Mouse (Mus musculus) left cerebral cortex, postnatal 10 days (tissue): ENCODE measurements around the gene Nlrx1. TPM values are rescaled to one million over a fixed set of nuclear protein-coding genes. Genes with fewer than 3 reads are reported as not detected.

Experiments
- DNase-seq, 2 experiments: peaks; one replicate each; pipeline ENCODE4 v3.0.0; 2021 to 2022; ENCODE audit warnings: low spot score in 2 of 2, mixed read lengths in 1 of 2; ENCODE audit errors: extremely low spot score in 1 of 2
- intact Hi-C: fragments of 180-260 bp; cut with DNase I; formaldehyde crosslinking; loops from one replicate; pipeline ENCODE4 v1.15.1; 2025
- total RNA-seq, 2 experiments: library from RNA; stranded (reverse); gene quantifications; 2 replicates each; pipeline ENCODE4 v1.2.3; 2021

Nlrx1 gene
- total RNA-seq, 2 experiments from 2014 or later = 11.9 to 14.8 TPM

DNA sequence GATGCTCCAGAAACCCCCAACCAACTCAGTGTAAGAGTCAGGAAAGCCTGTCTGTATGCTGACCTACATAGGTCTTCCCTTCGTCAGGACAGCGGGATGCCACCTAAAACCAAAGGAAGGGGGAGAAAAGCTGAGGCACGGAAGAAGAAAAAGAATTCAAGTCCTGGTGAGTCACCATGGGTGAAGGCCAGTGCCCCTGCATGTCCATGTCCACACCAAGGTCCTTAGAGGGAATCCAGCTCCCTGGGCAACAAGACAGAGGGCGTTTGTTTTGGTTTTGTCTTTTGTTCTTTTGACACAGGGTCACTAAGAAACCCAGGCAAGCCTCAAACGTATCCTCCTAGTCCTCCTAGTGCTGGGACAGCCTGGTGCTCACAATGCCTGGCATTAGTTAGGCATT, 27.5 kb downstream of the Nlrx1 start:
- intact Hi-C loops = no loop called here
- no peak for DNase-seq

GRCm38 (mm10) chr9:44240399-44240798, 28.0 kb downstream of the Nlrx1 start, which contains the start of gene Ccdc153:
Gene Ccdc153 (plus strand): TSS chr9:44240676.
- no peak for DNase-seq
- intact Hi-C loops = no loop called here

- peak in 1 of 2 experiments; percentile 50 for DNase-seq
- intact Hi-C loops = loop anchor here (10.0 kb wide), 3 partner anchors 55 to 255 kb away; partner anchors contain the start of gene Mcam
These were observed 29.0 kb downstream of the Nlrx1 start for GRCm38 (mm10) chr9:44239447-44239846.

GRCm38 (mm10) chr9:44238501-44239190, 29.8 kb downstream of the Nlrx1 start:
- intact Hi-C loops = loop anchor here (10.0 kb wide), 3 partner anchors 54 to 254 kb away; partner anchors contain the start of gene Mcam
- no peak for DNase-seq

DNA sequence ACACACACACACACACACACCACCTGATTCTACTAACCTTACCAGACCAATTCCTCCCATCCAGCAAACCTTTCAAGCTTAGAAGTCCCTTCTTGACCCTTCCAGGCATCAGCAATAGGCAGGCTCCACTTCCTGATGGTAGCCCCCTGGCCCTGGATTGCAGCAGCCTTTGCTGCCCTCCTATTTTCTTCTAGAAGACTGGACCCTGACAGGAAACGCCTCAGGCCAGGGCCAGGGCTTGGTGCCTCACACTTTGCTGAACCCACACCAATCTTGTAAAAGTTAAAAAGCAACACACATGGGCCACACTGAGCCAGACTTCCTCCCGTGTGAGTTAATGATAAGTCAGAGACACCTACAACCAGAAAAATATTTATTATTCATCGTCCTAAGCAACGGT, 31.3 kb downstream of the Nlrx1 start:
- intact Hi-C loops = loop anchor here (10.0 kb wide), 3 partner anchors 52 to 252 kb away; partner anchors contain the start of gene Mcam
- no peak for DNase-seq

- DNase-seq = no peak
- intact Hi-C loops = loop anchor here (10.0 kb wide), 3 partner anchors 52 to 252 kb away; partner anchors contain the start of gene Mcam
These were observed 31.8 kb downstream of the Nlrx1 start for GRCm38 (mm10) chr9:44236601-44237000.

DNA sequence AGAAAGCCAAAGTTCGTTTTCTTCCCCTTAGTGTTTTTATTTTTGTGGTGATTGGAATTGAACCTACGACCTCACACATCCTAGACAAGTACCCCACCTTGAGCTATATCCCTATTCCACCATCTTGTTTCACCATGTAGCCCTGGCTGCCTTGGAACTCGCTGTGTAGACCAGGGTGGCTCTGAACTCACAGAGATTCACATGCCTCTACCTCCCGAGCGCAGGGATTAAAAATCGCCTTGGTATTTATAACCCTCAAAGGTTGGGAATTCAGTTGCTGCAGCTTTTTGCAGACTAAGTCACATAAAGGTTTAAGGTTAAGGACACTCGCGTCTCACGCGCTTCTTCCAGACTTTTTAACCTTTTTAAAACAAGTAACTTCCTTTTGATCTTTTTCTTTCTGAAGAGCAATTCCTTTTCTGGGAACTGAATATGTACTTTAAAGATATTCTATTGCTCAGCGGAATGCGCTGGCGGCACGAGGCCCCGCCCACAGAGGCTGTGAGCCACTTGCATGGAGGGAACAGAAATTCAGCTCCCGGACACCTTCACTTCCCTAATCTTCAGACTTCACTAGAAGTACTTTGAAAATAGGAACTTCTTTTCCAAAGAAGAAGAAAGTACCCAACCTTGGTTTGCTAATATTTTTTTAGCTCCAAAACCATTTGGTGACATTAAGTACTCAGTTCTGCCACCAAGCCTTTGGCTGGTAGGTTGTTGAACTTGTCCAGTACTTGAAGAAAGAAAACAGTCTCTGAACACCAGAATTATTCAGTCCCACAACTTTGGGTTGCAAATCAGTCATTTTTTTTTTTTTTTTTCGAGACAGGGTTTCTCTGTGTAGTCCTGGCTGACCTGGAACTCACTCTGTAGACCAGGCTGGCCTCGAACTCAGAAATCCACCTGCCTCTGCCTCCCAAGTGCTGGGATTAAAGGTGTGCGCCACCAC, 33.6 kb downstream of the Nlrx1 start:
- DNase-seq = peak in 1 of 2 experiments; percentile 79
- intact Hi-C loops = loop anchor here (10.0 kb wide), 3 partner anchors 50 to 250 kb away; partner anchors contain the start of gene Mcam

GRCm38 (mm10) chr9:44233802-44234478, 34.5 kb downstream of the Nlrx1 start, which contains the start of gene Cbl:
Gene Cbl (minus strand): TSS chr9:44234049.
- peak; percentile 98 to 99 for DNase-seq
- intact Hi-C loops = loop anchor here (10.0 kb wide), 3 partner anchors 49 to 249 kb away; partner anchors contain the start of gene Mcam

DNA sequence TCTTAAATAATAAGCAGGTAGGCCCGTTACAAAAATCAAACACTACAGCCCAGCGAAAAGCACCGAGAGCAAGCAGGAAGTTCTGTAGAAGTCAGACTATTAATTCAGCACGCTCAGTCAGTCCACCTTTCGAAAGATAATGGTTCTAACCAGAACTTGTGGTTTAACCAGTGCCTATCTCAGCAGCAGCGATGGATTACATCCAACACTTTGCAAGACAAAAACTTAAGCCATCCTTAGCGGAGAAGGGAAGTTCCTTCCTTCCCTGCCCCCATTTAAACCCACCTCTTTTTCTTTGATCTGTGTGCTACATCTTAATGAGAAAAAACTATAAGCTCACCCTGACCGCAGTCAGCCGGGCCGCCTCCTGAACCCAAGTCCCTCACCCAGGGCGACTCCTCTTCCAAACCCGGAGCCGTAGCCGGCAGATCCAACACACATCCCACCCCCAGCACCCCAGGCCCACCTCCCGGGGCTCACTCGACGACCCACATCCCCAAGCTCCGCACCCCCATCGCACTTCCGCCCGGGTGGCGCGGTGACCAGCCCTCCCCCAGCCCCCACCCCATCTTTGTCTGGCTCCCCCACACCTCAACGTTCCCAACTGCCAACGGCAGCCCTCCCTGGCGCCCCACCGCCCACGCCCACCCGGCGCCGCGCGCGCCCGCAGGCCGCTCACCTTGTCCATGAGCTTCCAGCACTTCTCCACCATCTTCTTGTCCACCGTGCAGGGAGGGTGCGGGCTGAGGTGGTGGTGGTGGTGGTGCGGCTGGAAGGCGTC, 35.2 kb downstream of the Nlrx1 start:
- no peak for DNase-seq

GRCm38 (mm10) chr9:44231609-44232008, 36.8 kb downstream of the Nlrx1 start:
- intact Hi-C loops = loop anchor here (10.0 kb wide), 3 partner anchors 47 to 247 kb away; partner anchors contain the start of gene Mcam
- DNase-seq = no peak

More for the DNA sequence above, 35.2 kb downstream of the Nlrx1 start:
- intact Hi-C loops = loop anchor here (10.0 kb wide), 3 partner anchors 48 to 248 kb away; partner anchors contain the start of gene Mcam

DNA sequence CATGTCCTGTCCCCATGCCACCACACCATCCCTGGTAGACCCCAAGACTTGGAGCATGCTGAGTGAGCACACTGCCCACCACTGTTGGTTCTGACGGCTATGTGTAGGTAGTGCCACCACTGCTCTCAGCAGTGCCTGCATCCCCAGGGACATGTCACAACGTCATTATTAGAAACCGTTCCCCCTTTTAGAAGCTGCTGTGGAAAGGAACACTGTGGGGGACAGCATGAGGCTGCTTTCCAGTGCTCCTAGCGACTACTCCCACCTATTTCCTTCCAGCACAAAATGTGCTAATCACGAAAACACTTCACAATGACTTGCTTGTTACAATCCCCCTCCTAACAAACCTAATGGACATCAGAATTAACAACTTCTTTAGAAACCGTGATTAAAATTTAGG, 42.4 kb downstream of the Nlrx1 start:
- intact Hi-C loops = no loop called here
- no peak for DNase-seq

DNA sequence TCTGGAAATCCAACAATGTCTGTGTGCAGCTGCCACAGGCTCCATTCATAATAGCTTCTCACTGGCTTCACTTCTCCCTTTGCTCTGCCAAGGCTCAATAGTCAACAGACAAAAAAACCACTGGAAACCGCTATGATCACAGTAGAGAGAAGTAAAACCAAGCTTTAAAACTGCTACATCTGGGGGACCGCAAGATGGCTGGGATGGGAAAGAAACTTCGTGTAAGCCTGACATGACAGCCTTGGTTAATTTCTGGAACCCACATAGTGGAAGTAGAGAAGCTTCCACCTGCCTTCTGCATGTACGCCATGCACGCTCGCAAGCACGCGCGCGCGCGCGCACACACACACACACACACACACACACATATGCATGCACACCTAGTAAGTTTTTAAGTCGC, 54.9 kb downstream of the Nlrx1 start:
- DNase-seq = no peak
- intact Hi-C loops = no loop called here

DNA sequence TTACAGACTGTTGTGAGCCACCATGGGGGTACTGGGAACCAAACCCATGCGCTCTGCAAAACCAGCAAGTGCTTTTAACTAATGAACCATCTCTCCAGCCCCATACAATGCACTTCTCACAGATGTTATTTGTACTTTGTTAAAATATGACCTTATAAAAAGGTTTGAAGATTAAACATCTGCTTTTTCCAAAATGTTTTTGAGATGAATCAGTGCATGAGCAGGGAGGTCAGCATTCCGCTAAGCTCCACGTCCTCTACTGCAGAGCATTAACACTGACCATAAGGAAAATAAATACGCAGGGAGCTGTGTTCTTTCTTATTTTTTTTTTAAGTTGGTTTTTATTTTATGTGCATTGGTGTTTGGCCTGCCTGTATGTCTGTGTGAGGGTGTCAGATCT, 56.0 kb downstream of the Nlrx1 start:
- no peak for DNase-seq
- intact Hi-C loops = no loop called here

- DNase-seq = no peak
These were observed 59.0 kb downstream of the Nlrx1 start for GRCm38 (mm10) chr9:44209416-44209815.

DNA sequence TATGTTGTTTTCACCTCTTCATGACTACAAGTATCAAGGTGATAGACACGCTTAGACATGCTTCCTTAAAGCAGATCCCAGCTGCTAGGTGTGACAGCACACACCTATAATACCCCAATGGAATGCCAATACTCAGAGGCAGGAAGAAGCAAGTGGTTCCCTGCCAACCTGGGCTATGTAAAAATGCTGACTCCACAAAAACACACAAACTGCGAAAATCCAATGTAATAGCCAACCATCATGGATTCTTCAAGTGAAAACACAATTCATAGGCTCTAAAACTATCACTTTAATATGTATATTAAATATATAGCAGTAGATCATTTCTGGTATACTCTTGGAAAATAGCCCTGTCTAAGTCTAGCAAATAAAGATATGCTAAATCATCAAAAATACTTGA, 60.6 kb downstream of the Nlrx1 start:
- DNase-seq = no peak
- intact Hi-C loops = no loop called here

More at GRCm38 (mm10) chr9:44209416-44209815, 59.0 kb downstream of the Nlrx1 start:
- intact Hi-C loops = no loop called here
